Mouse (Mus musculus) urinary bladder, postnatal 10 days (tissue): Measurements from ENCODE around the gene Rbm20.
"Not testable (repeated sequence)": the region's sequence is repeated elsewhere in the genome, so short reads cannot be mapped to it uniquely, and the experiment has no call there.

Source experiments
- DNase-seq: peaks from one replicate; pipeline ENCODE4 v3.0.0; 2022; ENCODE audit warnings: low spot score

The Rbm20 gene

DNA sequence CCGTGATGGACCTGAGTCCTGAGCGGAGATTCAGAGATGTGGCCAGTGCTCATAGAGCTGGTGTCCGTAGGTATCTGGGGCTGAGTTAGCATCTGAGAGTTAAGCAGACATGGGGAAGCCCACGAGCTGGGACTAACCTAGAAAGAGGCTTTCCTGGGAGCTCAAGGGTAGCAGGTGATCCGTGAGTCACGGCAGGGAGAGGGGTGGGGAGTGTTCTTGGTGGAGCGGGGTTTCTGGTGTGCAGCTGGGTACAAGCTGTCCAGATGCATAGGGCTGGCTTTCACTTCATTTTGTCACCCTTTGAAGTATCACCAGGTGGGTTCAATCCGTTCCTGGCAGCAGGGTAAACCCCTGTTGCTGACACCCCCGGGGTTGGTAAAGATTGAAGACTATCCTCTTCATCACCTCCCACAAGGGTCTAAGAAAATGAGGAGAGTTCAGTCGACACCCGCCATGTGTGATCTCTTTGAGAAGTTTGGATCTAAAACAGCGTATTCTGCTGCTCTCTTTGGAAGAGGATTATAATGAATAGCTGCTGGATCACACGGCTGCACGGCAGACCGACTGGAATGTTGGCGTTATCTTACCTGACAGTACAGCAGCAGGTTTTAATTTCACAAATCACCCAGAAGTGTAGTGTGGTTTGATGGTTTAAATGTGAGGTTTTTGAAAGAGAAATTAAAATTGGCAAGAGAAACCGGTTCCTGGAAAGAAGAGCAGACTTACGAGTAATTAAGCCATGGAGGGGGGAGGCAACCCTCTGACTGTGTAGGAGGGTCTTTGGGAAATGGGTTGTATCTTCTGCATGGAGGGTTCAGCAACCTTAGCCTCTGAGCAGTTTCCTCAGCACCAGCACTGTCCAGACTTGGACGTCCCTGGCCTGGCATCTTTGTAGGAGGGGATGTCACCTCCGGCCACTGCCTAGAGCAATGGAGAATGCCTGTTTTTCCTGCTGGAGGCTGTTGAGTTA, 114.9 kb downstream of the Rbm20 start:
- DNase-seq: no peak

GRCm38 (mm10) chr19:53792976-53793897, 116.1 kb downstream of the Rbm20 start:
- no peak for DNase-seq

- DNase-seq: no peak
These were observed 117.1 kb downstream of the Rbm20 start for GRCm38 (mm10) chr19:53793994-53794890.

- DNase-seq: no peak
These were observed 117.9 kb downstream of the Rbm20 start for GRCm38 (mm10) chr19:53794996-53795395.

- DNase-seq: no peak
These were observed 118.9 kb downstream of the Rbm20 start for GRCm38 (mm10) chr19:53796020-53796419.

DNA sequence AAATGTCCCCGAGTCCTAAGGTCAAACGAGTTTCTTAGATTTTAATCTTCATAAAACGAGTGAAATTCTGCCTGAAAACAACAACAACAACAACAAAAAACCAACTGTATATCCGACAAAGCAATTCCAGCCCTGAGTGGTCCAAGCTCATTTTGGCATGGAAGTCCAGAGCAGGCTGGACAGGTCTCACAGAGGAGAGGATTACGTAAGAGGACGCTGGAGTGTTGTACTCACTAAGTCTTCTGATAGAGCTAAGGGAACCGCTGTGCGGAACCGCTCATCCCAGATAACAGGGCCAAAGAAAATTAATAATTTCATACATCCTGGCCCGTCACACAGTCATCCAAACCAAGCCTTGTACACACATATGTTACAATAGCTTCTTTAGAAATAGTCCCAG, 120.7 kb downstream of the Rbm20 start:
- no peak for DNase-seq

- no peak for DNase-seq
These were observed 122.8 kb downstream of the Rbm20 start for GRCm38 (mm10) chr19:53799885-53800284.

DNA sequence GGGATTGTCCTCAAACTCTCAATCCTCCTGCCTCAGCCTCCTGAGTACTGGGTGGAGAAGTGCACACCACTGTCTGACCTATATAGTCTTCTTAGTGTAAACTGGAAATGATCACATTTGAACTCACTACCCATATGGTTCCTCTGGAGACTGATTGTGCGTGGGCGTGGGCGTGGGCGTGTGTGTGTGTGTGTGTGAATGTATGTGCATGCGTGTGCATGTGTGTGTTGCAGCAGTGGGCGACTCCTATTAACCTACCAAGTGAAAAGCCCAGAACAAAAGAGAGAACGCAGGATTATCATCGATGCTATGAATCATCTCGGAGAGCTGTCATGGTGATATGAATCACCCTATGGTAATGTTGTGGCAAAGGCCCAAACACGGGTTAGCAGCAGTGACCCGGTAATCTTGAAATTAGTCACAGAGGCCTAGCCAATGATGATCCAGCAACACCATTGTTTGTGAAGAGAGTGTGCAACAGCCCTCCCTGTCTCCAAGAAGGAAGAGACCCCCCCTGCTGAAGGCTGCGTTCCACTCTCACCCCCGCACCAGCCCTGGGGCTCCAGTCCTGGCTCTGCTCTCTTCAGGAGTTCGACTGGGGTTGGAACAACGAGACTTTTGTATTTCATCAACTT, 123.4 kb downstream of the Rbm20 start:
- no peak for DNase-seq

DNA sequence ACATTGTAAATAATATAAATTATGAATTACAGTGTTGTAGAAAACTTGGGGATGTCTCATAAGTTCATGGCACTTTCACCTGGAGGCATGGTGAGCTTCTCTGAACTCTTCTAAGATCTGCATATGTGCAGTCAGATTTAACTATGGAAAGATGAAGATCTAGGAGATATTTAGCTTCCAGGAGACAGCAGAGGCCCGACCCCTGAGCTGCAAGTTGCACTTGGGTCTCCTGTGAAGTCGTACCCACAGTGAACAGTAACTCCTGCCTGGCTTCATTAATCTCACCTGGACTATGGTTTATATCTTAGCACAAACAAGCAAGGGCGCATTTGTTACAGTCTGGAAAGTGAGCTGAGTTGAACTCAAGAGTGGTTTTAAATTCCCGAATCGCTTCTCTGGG, 124.3 kb downstream of the Rbm20 start:
- no peak for DNase-seq

- DNase-seq: no peak
These were observed 124.9 kb downstream of the Rbm20 start for GRCm38 (mm10) chr19:53801789-53802683.

DNA sequence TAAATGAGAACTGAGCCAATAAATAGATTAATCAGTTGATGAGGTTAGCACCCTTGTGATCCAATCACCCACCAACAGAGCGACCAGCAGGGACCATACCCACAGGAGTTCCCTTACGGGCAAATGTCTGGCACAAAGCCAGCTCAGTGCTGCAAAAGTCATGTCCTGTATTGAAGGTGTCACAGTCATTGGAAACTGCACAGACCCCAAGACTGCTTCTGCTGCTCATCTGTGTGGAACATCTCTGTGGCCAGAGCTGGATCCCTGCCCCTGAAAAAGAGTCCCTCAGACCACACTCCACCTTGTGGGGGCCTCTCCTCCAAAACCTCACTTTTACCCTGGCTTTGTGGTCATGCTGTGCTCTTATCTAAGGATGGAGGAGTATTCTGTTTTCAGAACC, 126.8 kb downstream of the Rbm20 start:
- DNase-seq: no peak

GRCm38 (mm10) chr19:53805063-53805462, 128.0 kb downstream of the Rbm20 start:
- no peak for DNase-seq

DNA sequence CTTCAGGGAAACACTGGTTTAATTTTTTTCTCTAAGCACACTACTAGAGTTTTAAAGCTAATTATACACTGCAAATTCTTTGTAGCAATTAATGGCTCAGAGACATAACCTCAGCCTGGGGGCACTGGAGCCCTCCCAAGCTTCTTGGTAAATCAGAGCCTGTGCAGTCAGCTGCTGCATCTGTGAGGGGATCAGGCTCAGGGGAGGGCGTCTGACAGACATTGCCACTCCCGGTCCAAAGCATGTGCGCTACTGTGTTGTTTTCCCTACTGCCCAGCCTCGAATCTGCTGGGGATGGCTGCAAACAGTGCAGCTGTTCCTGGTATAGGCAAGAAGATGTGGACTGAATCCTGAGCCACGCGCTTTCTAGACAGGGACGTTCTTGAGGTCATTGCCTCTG, 129.0 kb downstream of the Rbm20 start:
- DNase-seq: no peak

DNA sequence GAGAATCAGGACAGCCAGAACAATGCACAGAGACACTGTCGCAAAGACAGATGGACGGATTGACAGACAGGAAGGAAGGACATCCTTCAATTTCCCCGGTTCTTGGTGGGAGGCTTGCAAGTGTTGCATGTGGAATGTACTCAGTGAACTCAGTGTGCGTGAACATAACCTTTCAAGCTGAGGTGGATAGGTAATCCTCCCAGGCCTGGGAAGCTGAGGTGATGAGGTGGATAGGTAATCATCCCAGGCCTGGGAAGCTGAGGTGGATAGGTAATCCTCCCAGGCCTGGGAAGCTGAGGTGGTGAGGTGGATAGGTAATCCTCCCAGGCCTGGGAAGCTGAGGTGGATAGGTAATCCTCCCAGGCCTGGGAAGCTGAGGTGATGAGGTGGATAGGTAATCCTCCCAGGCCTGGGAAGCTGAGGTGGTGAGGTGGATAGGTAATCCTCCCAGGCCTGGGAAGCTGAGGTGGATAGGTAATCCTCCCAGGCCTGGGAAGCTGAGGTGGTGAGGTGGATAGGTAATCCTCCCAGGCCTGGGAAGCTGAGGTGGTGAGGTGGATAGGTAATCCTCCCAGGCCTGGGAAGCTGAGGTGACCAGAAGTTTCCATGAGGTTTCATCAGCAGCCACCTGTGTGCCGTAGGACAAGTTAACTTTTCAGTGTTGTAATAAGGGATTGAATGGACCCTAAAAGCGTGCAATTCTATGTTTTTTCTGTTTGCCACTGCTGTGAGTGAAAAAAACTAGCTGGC, 129.6 kb downstream of the Rbm20 start:
- not testable (repeated sequence) for DNase-seq

DNA sequence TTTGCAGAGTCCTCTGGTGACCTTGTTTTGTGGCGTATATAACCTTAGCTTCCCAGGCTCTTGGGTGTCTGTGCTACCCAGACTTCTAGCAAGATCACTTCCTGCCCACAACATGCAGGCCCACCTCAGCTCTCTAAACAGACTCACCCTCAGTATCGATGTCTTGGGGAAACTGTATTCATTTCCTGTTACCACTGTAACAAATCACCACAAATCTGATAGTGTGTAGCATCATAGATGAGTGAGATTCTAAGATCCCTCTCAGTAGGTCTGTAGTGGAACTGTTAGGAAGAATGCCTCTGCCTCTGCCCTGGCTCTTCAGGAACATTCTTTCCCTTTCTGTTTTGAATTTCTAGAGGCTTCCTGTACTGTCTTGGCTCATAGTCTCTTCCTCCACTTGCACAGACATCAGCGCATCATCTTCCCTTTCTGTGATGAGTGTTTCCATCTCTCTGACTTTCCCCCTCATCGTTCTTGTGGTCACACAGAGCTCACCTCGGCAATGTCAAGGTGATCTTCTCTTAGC, 130.2 kb downstream of the Rbm20 start:
- DNase-seq: no peak

DNA sequence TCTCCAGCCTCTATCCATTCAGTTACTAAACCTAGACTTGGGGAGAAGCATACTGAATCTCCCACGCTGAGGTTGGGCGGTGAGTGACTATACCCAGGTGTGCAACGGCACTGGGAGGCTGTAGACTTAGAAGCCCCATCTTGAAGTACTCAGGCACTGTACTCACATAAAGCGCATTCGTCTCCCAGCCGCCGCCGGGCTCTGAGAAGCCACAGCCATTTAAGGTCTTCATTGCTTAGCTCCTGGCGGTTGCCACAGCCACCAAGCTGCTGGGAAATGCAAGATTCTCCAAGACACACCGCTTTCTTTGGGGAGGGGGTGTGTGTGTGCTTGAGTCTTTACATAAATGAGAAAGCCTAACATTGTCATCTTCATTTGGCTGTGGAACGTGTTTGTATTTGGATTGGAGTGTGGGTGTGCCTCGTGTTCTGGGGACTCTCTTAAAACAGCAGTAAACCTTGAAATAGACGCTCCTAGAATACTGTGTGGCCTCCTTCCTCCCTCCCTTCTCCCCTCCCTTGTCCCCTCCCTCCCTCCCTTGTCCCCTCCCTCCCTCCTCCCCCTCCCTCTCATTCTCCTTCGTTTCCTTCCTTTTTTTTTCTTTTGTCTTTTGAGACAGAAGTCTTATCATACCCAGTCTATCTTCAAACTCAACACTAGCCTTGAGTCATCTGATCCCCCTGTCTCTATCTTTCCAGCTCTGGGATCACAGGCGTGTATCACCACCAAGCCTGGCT, 131.1 kb downstream of the Rbm20 start:
- no peak for DNase-seq

DNA sequence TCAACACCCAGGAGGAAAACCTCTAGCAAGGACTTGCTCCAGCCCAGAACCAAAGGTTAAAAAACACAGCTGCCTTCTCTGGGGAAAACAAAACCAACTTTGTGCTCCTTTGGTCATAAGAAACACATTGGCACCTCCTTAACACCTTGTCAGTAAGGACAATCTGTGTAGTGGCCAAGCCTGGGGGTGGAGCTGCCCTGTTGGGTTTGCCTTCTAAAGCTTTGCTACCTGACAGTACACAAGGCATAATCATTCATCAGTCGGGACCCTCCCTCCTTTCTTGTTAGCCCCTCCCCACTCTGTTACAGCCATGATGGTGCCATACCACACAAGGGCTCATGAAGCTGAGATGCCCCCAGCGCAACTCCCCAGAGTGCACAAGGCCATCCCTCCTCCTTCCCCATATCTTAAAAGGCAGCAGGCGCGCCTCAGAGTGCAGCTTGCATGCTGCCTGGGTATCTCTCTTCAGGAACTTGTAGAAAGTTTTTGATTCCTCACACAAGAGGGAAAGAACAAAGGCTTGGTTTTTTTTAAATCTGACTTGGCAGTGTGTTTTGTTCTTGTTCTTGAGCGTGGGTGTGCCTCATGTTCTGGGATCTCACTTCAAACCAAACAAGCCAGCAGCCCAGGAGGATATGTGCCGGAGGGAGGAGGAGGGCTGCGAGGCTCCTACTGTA, 132.2 kb downstream of the Rbm20 start:
- DNase-seq: no peak

DNA sequence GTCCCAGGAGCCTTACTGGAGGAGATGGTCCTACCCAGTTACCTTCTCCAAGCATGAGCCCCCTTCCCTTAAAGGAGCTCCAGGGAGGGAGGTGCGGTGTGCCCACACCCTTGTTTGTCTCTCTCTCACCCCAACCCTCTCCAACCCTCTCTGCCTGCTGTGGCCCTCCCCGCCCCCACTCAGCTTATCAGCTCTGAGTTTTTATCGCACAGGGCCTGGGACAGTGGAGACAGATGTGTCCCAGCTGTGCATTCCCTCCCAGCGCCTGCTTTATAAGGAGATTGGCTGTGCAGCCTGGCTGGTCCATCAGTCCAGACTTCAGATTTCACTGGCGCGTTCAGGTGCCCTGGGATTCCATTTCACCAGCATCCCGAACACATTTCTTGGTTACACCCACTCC, 132.9 kb downstream of the Rbm20 start:
- DNase-seq: no peak
